21 mouse cellular contexts compared by ENCODE assay signal in the genomic region with DNA sequence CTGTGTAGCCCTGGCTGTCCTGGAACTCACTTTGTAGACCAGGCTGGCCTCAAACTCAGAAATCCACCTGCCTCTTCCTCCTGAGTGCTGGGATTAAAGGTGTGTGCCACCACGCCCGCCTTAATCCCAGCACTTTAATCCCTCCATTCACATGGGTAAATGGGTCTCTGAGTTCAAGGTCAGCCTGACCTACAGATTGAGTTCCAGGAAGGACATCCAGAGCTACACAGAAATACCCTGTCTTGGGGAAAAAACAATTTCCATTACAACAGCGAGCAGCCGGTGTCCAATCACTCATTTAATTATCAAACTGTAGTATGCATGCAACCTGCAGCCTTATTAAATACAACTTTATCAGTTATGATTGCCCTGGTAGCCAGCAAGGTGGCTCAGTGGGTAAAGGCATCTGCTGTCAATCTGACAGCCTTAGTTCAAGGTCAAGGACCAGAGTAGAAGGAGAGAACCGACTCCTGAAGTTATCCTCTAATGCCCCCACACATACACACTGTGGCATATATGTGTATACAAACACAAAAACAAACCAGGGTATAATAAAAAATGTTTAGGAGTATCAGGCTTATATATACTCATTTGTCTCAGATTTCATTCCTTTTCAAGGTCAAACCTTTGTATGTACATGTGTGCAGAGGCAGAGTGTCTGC.
"Had no signal": no experiment of that assay in that cellular context is flagged by ENCODE, and none has a peak within 500 bp of the region (broad histone marks: within the 10 kb centered on the region; RNA-seq: fewer than 3 reads in every experiment).

No protein-coding gene starts in this region.

- H3K9me3 ChIP-seq: limb, embryonic 10.5 days; limb, embryonic 13.5 days; liver, embryonic 12.5 days; liver, embryonic 15.5 days; lung, embryonic 15.5 days; midbrain, embryonic 12.5 days; midbrain, embryonic 15.5 days; neural tube, embryonic 13.5 days; stomach, embryonic 15.5 days had no signal

- ATAC-seq: liver, embryonic 12.5 days; midbrain, embryonic 15.5 days had no signal

- H3K27me3 ChIP-seq: limb, embryonic 13.5 days; liver, embryonic 12.5 days; liver, embryonic 15.5 days; lung, embryonic 15.5 days; midbrain, embryonic 12.5 days; midbrain, embryonic 15.5 days; neural tube, embryonic 13.5 days; stomach, embryonic 15.5 days had no signal

- DNase-seq: kidney, adult 18-20 months; layer of hippocampus, adult 9-11 months; liver; lung, adult 18-20 months; lung, postnatal 10 days; lung, postnatal 4 days; retina, postnatal 1 day; right cerebral cortex, postnatal 25 days; spleen, adult 18-20 months; thymus, postnatal 25 days had no signal

- H3K4me1 ChIP-seq: limb, embryonic 10.5 days; limb, embryonic 13.5 days; lung, embryonic 15.5 days; midbrain, embryonic 12.5 days; midbrain, embryonic 15.5 days; neural tube, embryonic 13.5 days; stomach, embryonic 15.5 days had no signal

- H3K4me3 ChIP-seq: layer of hippocampus, adult 2 months; limb, embryonic 10.5 days; limb, embryonic 13.5 days; liver, embryonic 12.5 days; liver, embryonic 15.5 days; lung, embryonic 15.5 days; midbrain, embryonic 12.5 days; midbrain, embryonic 15.5 days; myocyte; neural tube, embryonic 13.5 days; stomach, embryonic 15.5 days had no signal

- H3K9ac ChIP-seq: limb, embryonic 13.5 days; liver, embryonic 12.5 days; liver, embryonic 15.5 days; lung, embryonic 15.5 days; midbrain, embryonic 12.5 days; midbrain, embryonic 15.5 days; neural tube, embryonic 13.5 days; stomach, embryonic 15.5 days had no signal

- H3K27ac ChIP-seq: layer of hippocampus, adult 2 months; limb, embryonic 10.5 days; limb, embryonic 13.5 days; liver, embryonic 12.5 days; liver, embryonic 15.5 days; lung, embryonic 15.5 days; midbrain, embryonic 12.5 days; midbrain, embryonic 15.5 days; neural tube, embryonic 13.5 days; stomach, embryonic 15.5 days had no signal

- H3K36me3 ChIP-seq: lung, embryonic 15.5 days; midbrain, embryonic 12.5 days; midbrain, embryonic 15.5 days had no signal

- H3K4me2 ChIP-seq: limb, embryonic 13.5 days; liver, embryonic 12.5 days; liver, embryonic 15.5 days; lung, embryonic 15.5 days; midbrain, embryonic 12.5 days; midbrain, embryonic 15.5 days; neural tube, embryonic 13.5 days; stomach, embryonic 15.5 days had no signal
